Mouse (Mus musculus): Measurements from ENCODE around the gene Lgals9. TPM values are rescaled to one million over a fixed set of nuclear protein-coding genes. Genes with fewer than 3 reads are reported as not detected.

Lgals9 gene
- polyA plus RNA-seq, 1 experiment from 2014 or later = 17.4 TPM

DNA sequence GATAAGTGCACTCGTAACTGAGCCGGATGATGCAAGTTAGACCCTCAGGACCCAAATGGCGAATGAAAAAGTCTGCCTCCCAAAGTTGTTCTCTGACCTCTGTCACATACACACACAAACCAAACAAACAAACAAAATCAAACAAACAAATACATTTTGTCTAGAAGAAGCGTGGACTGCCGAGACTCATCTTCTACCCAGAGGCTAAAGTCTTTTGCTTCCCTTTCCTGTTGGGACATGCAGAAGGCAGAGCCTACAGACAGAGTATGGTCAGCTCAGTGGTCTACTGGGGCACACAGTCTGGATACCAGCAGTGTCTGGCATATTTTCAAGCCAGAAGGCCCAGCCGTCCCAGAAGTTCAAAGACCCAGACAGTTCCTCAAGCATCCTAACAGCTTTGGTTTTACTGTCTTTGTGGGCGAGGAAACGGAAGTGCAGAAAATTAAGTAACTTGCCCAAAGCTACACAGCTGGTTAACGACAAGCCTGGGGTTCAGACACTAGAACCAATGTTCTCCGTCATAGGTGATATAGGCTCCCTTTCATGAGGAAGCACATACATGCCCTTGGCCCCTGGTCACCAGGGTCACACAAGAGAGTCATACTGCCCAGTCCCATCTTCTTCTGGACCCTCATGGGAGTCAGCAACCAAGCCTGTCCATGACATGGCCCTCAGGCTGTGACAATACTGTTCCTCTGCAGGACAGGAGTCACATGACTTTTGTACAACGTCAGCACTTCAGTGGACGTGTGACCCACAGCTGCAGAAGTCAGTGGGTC lies 2.0 kb downstream of the Lgals9 start:
- no peak for ATAC-seq (ENCODE audit: low read depth)
- H3K36me3 ChIP-seq = no peaks in the 10 kb centered on the region
- H3K9me3 ChIP-seq = no peaks in the 10 kb centered on the region
- no peaks in the 10 kb centered on the region for H3K27me3 ChIP-seq
- no peak overlapping the region for H3K4me3 ChIP-seq
- H3K27ac ChIP-seq (replicated peaks) = no peak overlapping the region
- no peaks in the 10 kb centered on the region; the same call in 1 of the 2 replicates for H3K4me1 ChIP-seq (replicated peaks)
- WGBS = 87% methylated on average over 12 of the region's 12 CpGs
- no peak overlapping the region for H3K4me2 ChIP-seq
- H3K9ac ChIP-seq = no peak overlapping the region

DNA sequence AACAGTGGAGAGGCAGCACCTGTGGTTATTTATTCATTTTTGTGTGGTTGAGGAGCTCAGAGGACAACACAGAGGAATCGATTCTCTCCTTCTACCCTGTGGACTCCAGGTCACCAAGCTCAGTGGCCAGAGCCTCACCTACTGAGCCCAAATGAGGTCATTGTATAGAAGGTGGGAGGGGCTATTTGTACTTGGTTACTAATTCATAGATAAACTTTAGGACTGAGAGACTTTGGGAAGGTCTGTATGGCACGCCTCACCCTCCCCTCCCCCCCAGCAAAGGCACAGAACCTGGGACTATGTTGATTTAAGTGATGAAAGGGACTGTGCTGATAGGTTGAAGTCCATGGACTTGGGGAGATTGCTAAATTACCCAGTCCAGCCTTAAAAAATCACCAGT lies 2.7 kb downstream of the Lgals9 start:
- no peak for ATAC-seq (ENCODE audit: low read depth)
- no peak overlapping the region for H3K4me3 ChIP-seq
- no peaks in the 10 kb centered on the region for H3K9me3 ChIP-seq
- H3K36me3 ChIP-seq = no peaks in the 10 kb centered on the region
- WGBS = 84% methylated on average over 2 of the region's 2 CpGs
- no peak overlapping the region for H3K27ac ChIP-seq (replicated peaks)
- no peaks in the 10 kb centered on the region for H3K27me3 ChIP-seq
- H3K9ac ChIP-seq = no peak overlapping the region
- no peak overlapping the region for H3K4me2 ChIP-seq
- H3K4me1 ChIP-seq (replicated peaks) = no peaks in the 10 kb centered on the region; the same call in 1 of the 2 replicates

DNA sequence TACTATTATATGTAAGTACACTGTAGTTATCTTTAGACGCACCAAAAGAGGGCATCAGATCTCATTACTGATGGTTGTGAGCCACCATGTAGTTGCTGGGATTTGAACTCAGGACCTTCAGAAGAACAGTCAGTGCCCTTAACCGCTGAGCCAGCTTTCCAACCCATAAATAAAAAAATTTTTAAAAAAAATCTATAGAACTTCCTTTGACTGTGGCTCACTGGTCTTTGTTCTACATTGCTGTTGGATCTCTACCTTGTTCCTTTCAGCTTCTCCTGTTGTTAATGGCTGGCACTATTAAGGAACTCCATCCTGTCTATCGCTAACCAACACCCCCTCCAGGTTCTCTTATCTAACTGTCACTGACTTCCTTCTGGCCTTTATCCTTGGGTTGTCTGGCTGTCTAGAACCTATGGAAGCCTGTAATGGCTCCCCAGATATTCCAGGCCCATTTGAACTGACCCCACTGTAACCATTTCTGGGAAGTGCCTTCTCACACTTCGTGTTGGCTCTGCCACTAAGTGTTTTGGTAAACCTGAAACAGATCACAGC lies 4.6 kb downstream of the Lgals9 start:
- 85% methylated on average over 4 of the region's 4 CpGs for WGBS
- Histone ChIP-seq H3K27ac (replicated peaks) (no peak overlapping the region), H3K9ac (no peak overlapping the region), H3K4me3 (no peak overlapping the region), H3K36me3 (no peaks in the 10 kb centered on the region), H3K27me3 (no peaks in the 10 kb centered on the region), H3K9me3 (no peaks in the 10 kb centered on the region), H3K4me2 (no peak overlapping the region), H3K4me1 (replicated peaks) (no peaks in the 10 kb centered on the region; the same call in 1 of the 2 replicates)
- no peak for ATAC-seq (ENCODE audit: low read depth)

DNA sequence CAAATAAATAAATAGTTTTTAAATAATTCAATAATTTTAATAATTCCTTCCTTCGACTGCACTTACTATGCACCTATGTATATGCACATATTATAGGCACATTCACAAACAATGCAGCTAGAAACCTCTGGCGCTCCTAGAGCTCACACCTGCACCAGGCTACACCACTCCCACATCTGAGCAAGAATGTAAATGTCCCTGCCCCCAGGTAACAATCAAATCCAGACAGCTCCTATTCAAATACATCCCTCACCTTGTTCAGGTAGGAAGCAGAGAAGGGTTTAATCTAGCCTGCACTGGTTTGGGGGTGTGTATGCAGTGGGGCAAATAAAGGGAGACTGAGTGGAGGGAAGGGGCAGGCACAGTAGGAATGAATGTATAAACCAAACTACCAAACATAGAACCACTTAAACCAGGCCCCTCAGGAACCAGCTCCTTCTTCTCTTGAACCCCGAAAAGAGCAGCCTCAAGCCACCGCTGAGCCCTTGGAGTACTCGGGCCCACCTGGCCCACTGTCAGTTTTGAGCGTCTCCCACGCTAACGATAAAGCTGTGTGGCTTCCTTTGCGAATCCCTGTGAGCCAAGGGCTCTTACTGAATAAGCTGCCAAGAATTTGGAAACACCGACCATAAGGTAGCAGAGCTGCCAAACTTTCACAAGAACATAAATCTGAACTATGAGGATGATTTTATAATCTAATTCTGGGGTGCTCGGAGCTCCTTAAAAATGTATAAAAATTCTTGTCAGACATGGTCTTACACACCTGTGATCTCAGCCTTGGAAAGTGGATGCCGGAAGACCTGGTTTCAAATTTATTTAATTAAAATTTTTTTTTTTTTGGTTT lies 6.3 kb downstream of the Lgals9 start:
- no peak overlapping the region for H3K27ac ChIP-seq (replicated peaks)
- ATAC-seq (ENCODE audit: low read depth) = no peak
- H3K36me3 ChIP-seq = no peaks in the 10 kb centered on the region
- peaks cover 4% of the 10 kb centered on the region for H3K4me1 ChIP-seq (replicated peaks)
- H3K27me3 ChIP-seq = no peaks in the 10 kb centered on the region
- H3K9me3 ChIP-seq = no peaks in the 10 kb centered on the region
- WGBS = 88% methylated on average over 12 of the region's 12 CpGs
- no peak overlapping the region for H3K4me3 ChIP-seq
- H3K4me2 ChIP-seq = no peak overlapping the region
- no peak overlapping the region for H3K9ac ChIP-seq

- WGBS = 79% methylated on average over 8 of the region's 8 CpGs
- ATAC-seq (ENCODE audit: low read depth) = no peak
- no peaks in the 10 kb centered on the region for H3K36me3 ChIP-seq
- no peaks in the 10 kb centered on the region for H3K27me3 ChIP-seq
- no peak overlapping the region for H3K9ac ChIP-seq
- H3K4me2 ChIP-seq = no peak overlapping the region
- no peak overlapping the region for H3K4me3 ChIP-seq
- no peak overlapping the region for H3K27ac ChIP-seq (replicated peaks)
- H3K4me1 ChIP-seq (replicated peaks) = peaks cover 16% of the 10 kb centered on the region
- no peaks in the 10 kb centered on the region for H3K9me3 ChIP-seq
Measured at GRCm38 (mm10) chr11:78976731-78977510, 7.8 kb downstream of the Lgals9 start.

GRCm38 (mm10) chr11:78973381-78974150 lies 11.2 kb downstream of the Lgals9 start:
- 55% methylated on average over 17 of the region's 17 CpGs for WGBS
- Histone ChIP-seq H3K27ac (replicated peaks) (peak overlapping the region; percentile 79), H3K4me2 (peak overlapping the region; percentile 36), H3K9ac (no peak overlapping the region), H3K36me3 (no peaks in the 10 kb centered on the region), H3K4me3 (0 out of 2 replicates have a peak overlapping the region, but pooled peaks have one; percentile 6), H3K4me1 (replicated peaks) (peaks cover 16% of the 10 kb centered on the region), H3K27me3 (no peaks in the 10 kb centered on the region), H3K9me3 (no peaks in the 10 kb centered on the region)
- peak; percentile 85 for ATAC-seq (ENCODE audit: low read depth)

GRCm38 (mm10) chr11:78972811-78973351 lies 11.9 kb downstream of the Lgals9 start:
- peaks cover 16% of the 10 kb centered on the region for H3K4me1 ChIP-seq (replicated peaks)
- no peak for ATAC-seq (ENCODE audit: low read depth)
- H3K27me3 ChIP-seq = no peaks in the 10 kb centered on the region
- no peak overlapping the region for H3K9ac ChIP-seq
- no peaks in the 10 kb centered on the region for H3K36me3 ChIP-seq
- H3K4me3 ChIP-seq = 0 out of 2 replicates have a peak overlapping the region, but pooled peaks have one; percentile 6
- H3K4me2 ChIP-seq = peak overlapping the region; percentile 36
- H3K9me3 ChIP-seq = no peaks in the 10 kb centered on the region
- H3K27ac ChIP-seq (replicated peaks) = peak overlapping the region; percentile 79
- WGBS = 50% methylated on average over 8 of the region's 8 CpGs

DNA sequence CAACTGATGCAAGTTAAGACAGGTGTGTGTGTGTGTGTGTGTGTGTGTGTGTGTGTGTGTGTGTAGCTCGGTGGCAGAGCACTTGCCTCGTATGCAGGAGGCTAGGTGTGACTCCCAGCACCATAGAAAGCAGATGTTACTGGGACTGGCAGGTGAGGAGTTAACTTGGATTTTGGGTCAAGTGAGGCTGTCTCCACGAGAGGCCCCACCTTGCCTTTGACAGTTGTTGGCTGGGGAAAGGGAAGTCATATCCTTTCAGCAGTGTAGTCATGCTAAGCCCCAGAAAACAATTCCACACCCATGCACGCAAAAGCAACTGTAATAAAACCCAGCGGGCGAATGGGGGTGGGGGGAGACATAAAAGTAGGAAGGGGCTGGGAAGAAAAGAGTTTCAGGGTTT lies 12.4 kb downstream of the Lgals9 start:
- H3K9ac ChIP-seq = no peak overlapping the region
- H3K4me2 ChIP-seq = no peak overlapping the region
- no peak overlapping the region for H3K4me3 ChIP-seq
- peaks cover 16% of the 10 kb centered on the region for H3K4me1 ChIP-seq (replicated peaks)
- H3K27me3 ChIP-seq = no peaks in the 10 kb centered on the region
- 26% methylated on average over 6 of the region's 6 CpGs for WGBS
- no peaks in the 10 kb centered on the region for H3K36me3 ChIP-seq
- no peak for ATAC-seq (ENCODE audit: low read depth)
- H3K9me3 ChIP-seq = no peaks in the 10 kb centered on the region
- no peak overlapping the region for H3K27ac ChIP-seq (replicated peaks)

GRCm38 (mm10) chr11:78971746-78972145 lies 13.0 kb downstream of the Lgals9 start:
- Histone ChIP-seq H3K9me3 (no peaks in the 10 kb centered on the region), H3K4me3 (no peak overlapping the region), H3K27me3 (no peaks in the 10 kb centered on the region), H3K36me3 (no peaks in the 10 kb centered on the region), H3K9ac (no peak overlapping the region), H3K4me2 (no peak overlapping the region), H3K27ac (replicated peaks) (no peak overlapping the region), H3K4me1 (replicated peaks) (peaks cover 16% of the 10 kb centered on the region)
- 86% methylated on average over 3 of the region's 3 CpGs for WGBS
- no peak for ATAC-seq (ENCODE audit: low read depth)

- Histone ChIP-seq H3K4me3 (no peak overlapping the region), H3K4me2 (no peak overlapping the region), H3K4me1 (replicated peaks) (peaks cover 16% of the 10 kb centered on the region), H3K9ac (no peak overlapping the region), H3K36me3 (no peaks in the 10 kb centered on the region), H3K27me3 (no peaks in the 10 kb centered on the region), H3K27ac (replicated peaks) (no peak overlapping the region), H3K9me3 (no peaks in the 10 kb centered on the region)
- ATAC-seq (ENCODE audit: low read depth) = no peak
- 88% methylated on average over 8 of the region's 8 CpGs for WGBS
Measured at GRCm38 (mm10) chr11:78971096-78971495, 13.7 kb downstream of the Lgals9 start.

DNA sequence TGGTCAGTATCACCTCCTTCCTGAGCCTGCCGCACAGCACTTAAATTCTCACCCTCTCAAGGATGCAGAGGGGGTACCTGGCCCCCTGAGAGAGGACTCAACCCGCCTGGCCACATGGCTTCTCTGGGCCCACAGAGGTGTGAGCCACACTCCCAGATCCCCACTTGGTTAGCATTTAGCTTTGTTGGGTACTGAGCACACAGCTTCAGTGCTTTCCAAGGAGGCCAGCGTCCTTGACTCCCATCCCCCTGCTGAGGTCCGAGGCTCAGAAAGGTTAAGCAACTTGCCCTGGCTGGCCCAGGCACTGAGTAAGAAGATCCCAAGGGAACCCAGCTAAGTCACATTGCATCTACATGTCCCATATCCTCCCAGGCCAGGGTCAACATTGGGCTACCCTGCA lies 16.6 kb downstream of the Lgals9 start:
- no peaks in the 10 kb centered on the region for H3K27me3 ChIP-seq
- no peak overlapping the region for H3K4me2 ChIP-seq
- 91% methylated on average over 4 of the region's 4 CpGs for WGBS
- no peak overlapping the region for H3K9ac ChIP-seq
- H3K4me1 ChIP-seq (replicated peaks) = peaks cover 9% of the 10 kb centered on the region
- no peak for ATAC-seq (ENCODE audit: low read depth)
- H3K9me3 ChIP-seq = no peaks in the 10 kb centered on the region
- H3K36me3 ChIP-seq = no peaks in the 10 kb centered on the region
- no peak overlapping the region for H3K27ac ChIP-seq (replicated peaks)
- H3K4me3 ChIP-seq = no peak overlapping the region

Data from neural tube, embryonic 13.5 days (tissue).